Mouse (Mus musculus) E14TG2a.4 (cell line): ENCODE results near the gene Cdc25a.

Source experiments
- H3K27me3 ChIP-seq: 2 replicates; pipeline ENCODE4 v1.6.1; 2014; ENCODE audit warnings: low read length, control low read depth; ENCODE audit not compliant: insufficient read depth
- H3K36me3 ChIP-seq: 2 replicates; pipeline ENCODE4 v1.6.1; 2014; ENCODE audit warnings: low read length, control low read depth; ENCODE audit not compliant: insufficient read depth
- H3K4me1 ChIP-seq: replicated peaks from 2 replicates; pipeline ENCODE4 v1.6.1; 2014; ENCODE audit warnings: low read depth, low read length, control low read depth
- H3K4me3 ChIP-seq: replicated peaks from 2 replicates; pipeline ENCODE4 v1.5.1; 2014; ENCODE audit warnings: mild to moderate bottlenecking, low read length
- H3K9me3 ChIP-seq: 2 replicates; pipeline ENCODE4 v1.6.1; 2014; ENCODE audit warnings: low read length, control low read depth
- CTCF ChIP-seq: conservative IDR thresholded peaks from 2 replicates; pipeline ENCODE4 v1.5.1; 2014; ENCODE audit warnings: low read length
- NANOG ChIP-seq: IDR thresholded peaks from 2 replicates; pipeline ENCODE4 v1.6.1; 2014; ENCODE audit warnings: borderline replicate concordance, low read length, mixed read lengths
- POU5F1 ChIP-seq: IDR thresholded peaks from 2 replicates; pipeline ENCODE4 v1.6.1; 2014; ENCODE audit warnings: low read length, borderline replicate concordance

Gene Cdc25a

GRCm38 (mm10) chr9:109879305-109879704 is 3.9 kb downstream of the Cdc25a start:
- Histone ChIP-seq H3K9me3 (no peaks in the 10 kb centered on the region), H3K27me3 (no peaks in the 10 kb centered on the region), H3K4me3 (no peak overlapping the region), H3K4me1 (peaks cover 54% of the 10 kb centered on the region), H3K36me3 (peaks cover 77% of the 10 kb centered on the region)
- TF ChIP-seq CTCF = no peak
- no peak for TF ChIP-seq NANOG
- TF ChIP-seq POU5F1 = no peak

GRCm38 (mm10) chr9:109886259-109886658 is 10.9 kb downstream of the Cdc25a start:
- Histone ChIP-seq H3K4me1 (peaks cover 46% of the 10 kb centered on the region), H3K36me3 (peaks cover 100% of the 10 kb centered on the region), H3K9me3 (no peaks in the 10 kb centered on the region), H3K27me3 (no peaks in the 10 kb centered on the region), H3K4me3 (no peak overlapping the region)
- TF ChIP-seq CTCF (no peak), POU5F1 (no peak), NANOG (no peak)

- no peaks in the 10 kb centered on the region for H3K27me3 ChIP-seq
- H3K4me1 ChIP-seq = peaks cover 56% of the 10 kb centered on the region
- TF ChIP-seq NANOG (no peak), CTCF (no peak), POU5F1 (no peak)
- peaks cover 100% of the 10 kb centered on the region for H3K36me3 ChIP-seq
- H3K9me3 ChIP-seq = no peaks in the 10 kb centered on the region
- H3K4me3 ChIP-seq = no peak overlapping the region
Observed at GRCm38 (mm10) chr9:109887321-109887720, 11.9 kb downstream of the Cdc25a start.

- peaks cover 72% of the 10 kb centered on the region for H3K4me1 ChIP-seq
- no peaks in the 10 kb centered on the region for H3K9me3 ChIP-seq
- H3K4me3 ChIP-seq = no peak overlapping the region
- no peak for TF ChIP-seq NANOG
- no peak for TF ChIP-seq CTCF
- TF ChIP-seq POU5F1 = no peak
- H3K36me3 ChIP-seq = peaks cover 96% of the 10 kb centered on the region
- H3K27me3 ChIP-seq = no peaks in the 10 kb centered on the region
Observed at GRCm38 (mm10) chr9:109891501-109891900, 16.1 kb downstream of the Cdc25a start.

- no peaks in the 10 kb centered on the region for H3K27me3 ChIP-seq
- TF ChIP-seq CTCF (peak; percentile 93), NANOG (no peak), POU5F1 (no peak)
- no peaks in the 10 kb centered on the region for H3K9me3 ChIP-seq
- peaks cover 96% of the 10 kb centered on the region for H3K36me3 ChIP-seq
- H3K4me1 ChIP-seq = peaks cover 73% of the 10 kb centered on the region
- no peak overlapping the region for H3K4me3 ChIP-seq
Observed at GRCm38 (mm10) chr9:109892651-109893250, 17.4 kb downstream of the Cdc25a start.

- H3K4me3 ChIP-seq = no peak overlapping the region
- no peaks in the 10 kb centered on the region for H3K27me3 ChIP-seq
- H3K4me1 ChIP-seq = peaks cover 79% of the 10 kb centered on the region
- TF ChIP-seq CTCF (peak; percentile 59), POU5F1 (no peak), NANOG (no peak)
- H3K36me3 ChIP-seq = peaks cover 83% of the 10 kb centered on the region
- no peaks in the 10 kb centered on the region for H3K9me3 ChIP-seq
Observed at GRCm38 (mm10) chr9:109894413-109895090, 19.2 kb downstream of the Cdc25a start.

- Histone ChIP-seq H3K4me1 (peaks cover 88% of the 10 kb centered on the region), H3K9me3 (no peaks in the 10 kb centered on the region), H3K27me3 (no peaks in the 10 kb centered on the region), H3K4me3 (no peak overlapping the region), H3K36me3 (peaks cover 73% of the 10 kb centered on the region)
- no peak for TF ChIP-seq NANOG
Observed at GRCm38 (mm10) chr9:109895593-109895992, 20.2 kb downstream of the Cdc25a start.

GRCm38 (mm10) chr9:109896253-109897150 is 21.1 kb downstream of the Cdc25a start:
- H3K9me3 ChIP-seq = no peaks in the 10 kb centered on the region
- peaks cover 64% of the 10 kb centered on the region for H3K36me3 ChIP-seq
- peaks cover 94% of the 10 kb centered on the region for H3K4me1 ChIP-seq
- no peak overlapping the region; the same call in 1 of the 2 replicates for H3K4me3 ChIP-seq
- no peaks in the 10 kb centered on the region for H3K27me3 ChIP-seq
- TF ChIP-seq CTCF (no peak), POU5F1 (no peak), NANOG (no peak)

- Histone ChIP-seq H3K4me1 (peaks cover 97% of the 10 kb centered on the region), H3K9me3 (no peaks in the 10 kb centered on the region), H3K4me3 (no peak overlapping the region), H3K36me3 (peaks cover 48% of the 10 kb centered on the region), H3K27me3 (no peaks in the 10 kb centered on the region)
- no peak for TF ChIP-seq POU5F1
- TF ChIP-seq CTCF = no peak
- no peak for TF ChIP-seq NANOG
Observed at GRCm38 (mm10) chr9:109898027-109898426, 22.6 kb downstream of the Cdc25a start.
